Mouse (Mus musculus) cortical plate, adult 2 months (tissue): Measurements from ENCODE around the gene Txndc5. TPM values are rescaled to one million over a fixed set of nuclear protein-coding genes. Genes with fewer than 3 reads are reported as not detected.

ENCODE experiments used
- H3K27ac ChIP-seq: fragments of 200-500 bp; 2 replicates; pipeline ENCODE4 v1.5.1; 2012; ENCODE audit warnings: low read length, control low read depth, inconsistent platforms; ENCODE audit not compliant: insufficient read depth
- H3K4me1 ChIP-seq: fragments of 200-500 bp; 2 replicates; pipeline ENCODE4 v1.6.1; 2011; ENCODE audit warnings: low read length; ENCODE audit not compliant: control insufficient read depth, insufficient read depth
- H3K4me3 ChIP-seq: fragments of 200-500 bp; 2 replicates; pipeline ENCODE4 v1.5.1; 2011; ENCODE audit warnings: mild to moderate bottlenecking, low read length, control low read depth; ENCODE audit not compliant: insufficient read depth
- CTCF ChIP-seq: fragments of 200-500 bp; IDR thresholded peaks from 2 replicates; pipeline ENCODE4 v1.5.1; 2011; ENCODE audit warnings: mild to moderate bottlenecking, control low read depth, low read length; ENCODE audit not compliant: insufficient read depth; ENCODE audit errors: extremely low read depth
- POLR2A ChIP-seq: fragments of 200-500 bp; IDR thresholded peaks from 2 replicates; pipeline ENCODE4 v1.6.1; 2011; ENCODE audit warnings: mild to moderate bottlenecking, low read length, control low read depth; ENCODE audit not compliant: insufficient read depth; ENCODE audit errors: extremely low read depth
- polyA plus RNA-seq: library from polyadenylated mRNA; depleted of rRNA; stranded (reverse); fragments of >200 nt; gene quantifications from 2 replicates; pipeline ENCODE4 v1.2.3, GENCODE M21; 2012; rRNA removed

Txndc5 gene
- polyA plus RNA-seq, 1 experiment = 38.9 TPM

DNA sequence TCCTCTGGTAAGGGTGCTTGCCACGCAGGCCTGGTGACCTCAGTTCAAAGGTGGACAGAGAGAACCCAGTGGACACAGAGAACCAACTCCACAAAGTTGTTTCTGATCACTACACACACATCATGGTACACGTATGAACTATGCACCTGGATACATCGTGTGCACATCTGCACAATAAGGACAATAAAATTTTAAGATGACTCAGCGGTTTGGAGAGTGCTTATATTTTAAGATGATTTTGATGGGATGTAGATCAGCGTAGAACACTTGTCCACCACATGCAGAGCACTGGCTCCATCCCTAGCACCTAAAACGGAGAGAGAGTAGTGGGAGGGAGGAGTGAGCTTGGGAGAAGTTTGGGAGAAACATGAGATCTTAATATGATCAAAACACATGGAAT, 55.1 kb downstream of the Txndc5 start:
- Histone ChIP-seq H3K4me3 (no peak overlapping the region), H3K4me1 (no peaks in the 10 kb centered on the region; the same call in 1 of the 2 replicates), H3K27ac (no peak overlapping the region)
- no peak for TF ChIP-seq POLR2A
- no peak for TF ChIP-seq CTCF

DNA sequence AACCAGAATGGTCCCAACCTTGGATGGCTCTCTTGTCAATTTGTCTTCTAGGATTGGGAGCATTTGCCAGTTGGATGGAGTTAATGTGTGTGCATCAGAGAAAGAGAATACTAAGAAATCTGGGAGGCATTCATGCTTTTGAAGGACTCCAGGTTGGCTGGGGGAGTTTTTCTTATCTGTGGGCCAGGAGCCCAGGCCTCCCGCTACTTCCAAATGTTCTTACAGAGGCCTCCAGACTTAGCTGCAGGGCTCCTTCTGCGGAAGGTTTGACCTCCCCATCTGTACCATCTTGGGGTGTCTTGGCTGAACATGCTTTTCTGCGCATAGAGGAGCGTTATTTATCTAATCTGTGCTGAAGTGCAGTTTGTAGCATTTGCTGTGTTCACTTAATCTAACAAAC, 56.0 kb downstream of the Txndc5 start:
- TF ChIP-seq POLR2A (no peak), CTCF (no peak)
- Histone ChIP-seq H3K4me1 (no peaks in the 10 kb centered on the region; the same call in 1 of the 2 replicates), H3K4me3 (no peak overlapping the region), H3K27ac (no peak overlapping the region)

DNA sequence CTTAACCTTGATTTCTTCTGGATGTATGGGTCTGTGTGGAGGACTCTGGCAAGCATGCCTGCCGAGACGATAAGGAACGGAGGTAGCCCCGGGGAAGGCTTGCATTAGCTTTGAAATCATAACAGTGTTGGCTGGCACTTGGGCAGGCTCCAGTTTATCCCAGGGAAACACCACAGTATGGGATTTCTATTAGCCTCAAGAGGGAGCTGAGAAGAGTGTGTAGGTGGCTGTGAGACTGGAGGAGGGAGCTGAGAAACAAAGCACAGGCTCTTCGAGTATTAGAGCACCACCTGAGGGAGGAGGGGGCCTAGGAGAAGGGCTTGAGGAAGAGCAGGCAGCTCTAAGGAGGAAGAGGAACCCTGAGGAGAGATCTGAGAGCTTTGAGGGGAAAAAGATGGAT, 57.7 kb downstream of the Txndc5 start:
- no peak overlapping the region for H3K27ac ChIP-seq
- TF ChIP-seq POLR2A (no peak), CTCF (no peak)
- no peaks in the 10 kb centered on the region; the same call in 1 of the 2 replicates for H3K4me1 ChIP-seq
- no peak overlapping the region for H3K4me3 ChIP-seq

DNA sequence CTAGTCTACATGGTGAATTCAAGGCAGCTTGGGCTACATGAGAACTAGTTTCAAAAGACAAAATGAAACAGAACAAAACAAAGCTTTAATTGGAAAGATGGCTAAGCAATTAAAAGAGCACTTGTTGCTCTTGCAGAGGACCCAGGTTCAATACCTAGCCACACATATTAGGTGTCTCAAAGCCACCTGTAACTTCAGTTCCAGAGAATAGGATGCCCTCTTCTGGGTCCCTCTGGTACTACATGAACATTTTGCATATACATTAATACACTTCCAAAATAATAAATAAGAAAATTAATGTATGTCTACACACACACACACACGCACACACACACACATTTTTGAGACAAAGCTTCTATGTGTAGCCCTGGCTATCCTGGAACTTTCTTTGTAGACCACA, 65.2 kb downstream of the Txndc5 start:
- Histone ChIP-seq H3K27ac (no peak overlapping the region), H3K4me1 (no peaks in the 10 kb centered on the region), H3K4me3 (no peak overlapping the region)
- TF ChIP-seq POLR2A = no peak
- no peak for TF ChIP-seq CTCF

DNA sequence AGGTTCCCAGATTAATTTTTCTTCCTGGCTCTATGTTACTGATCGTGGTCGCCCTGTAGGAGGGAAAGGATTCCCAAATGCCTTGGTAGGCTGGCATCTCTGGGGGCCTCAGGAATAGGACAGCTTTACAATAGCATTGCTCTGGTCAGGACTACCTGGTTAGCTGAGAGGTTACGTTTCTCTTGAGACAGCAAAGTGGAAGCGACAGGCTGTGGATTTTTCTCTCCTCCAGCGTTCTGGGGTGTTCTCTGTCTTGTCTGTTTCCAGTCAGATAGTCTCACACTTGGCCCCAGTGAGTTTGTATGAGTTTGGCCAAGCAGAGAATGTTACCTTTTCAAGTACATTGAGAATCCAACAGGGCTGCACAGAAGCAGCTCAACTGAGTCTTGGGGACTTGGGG, 77.2 kb downstream of the Txndc5 start:
- Histone ChIP-seq H3K4me3 (no peak overlapping the region), H3K4me1 (no peaks in the 10 kb centered on the region), H3K27ac (no peak overlapping the region)
- TF ChIP-seq POLR2A (no peak), CTCF (no peak)

Other genes with a start within 250 kb of the Txndc5 start
- gene Bmp6, start 183.7 kb downstream of the Txndc5 start, polyA plus RNA-seq = 5.8 and 7.0 TPM in 2 replicates
- gene Bloc1s5, start 106.3 kb upstream of the Txndc5 start, polyA plus RNA-seq = 7.1 and 7.2 TPM in 2 replicates
- gene Eef1e1, start 130.2 kb upstream of the Txndc5 start, polyA plus RNA-seq = 13.8 and 17.5 TPM in 2 replicates